Mouse (Mus musculus) megakaryocyte progenitor cell, adult 5-6 weeks (primary cell): ENCODE data around the gene Mgmt. TPM values are rescaled to one million over a fixed set of nuclear protein-coding genes. Genes with fewer than 3 reads are reported as not detected.

Experiments used
- ATAC-seq: replicated peaks from 2 replicates; pipeline ENCODE4 v1.8.0; 2016; ENCODE audit warnings: mild to moderate bottlenecking, moderate TSS enrichment, inconsistent platforms; ENCODE audit not compliant: poor library complexity
- total RNA-seq, 2 experiments: library from RNA; stranded (forward) in 1 of 2; stranded (reverse) in 1 of 2; fragments of 157-497, 149-512 nt in 1 of 2; fragments of 200-1000 nt in 1 of 2; gene quantifications; 2 replicates each; pipeline versions ENCODE4 v1.2.3 to v1.2.4; 2015 to 2017

The Mgmt gene
- total RNA-seq, 2 experiments from 2014 or later, result 1.8 to 3.4 TPM

DNA sequence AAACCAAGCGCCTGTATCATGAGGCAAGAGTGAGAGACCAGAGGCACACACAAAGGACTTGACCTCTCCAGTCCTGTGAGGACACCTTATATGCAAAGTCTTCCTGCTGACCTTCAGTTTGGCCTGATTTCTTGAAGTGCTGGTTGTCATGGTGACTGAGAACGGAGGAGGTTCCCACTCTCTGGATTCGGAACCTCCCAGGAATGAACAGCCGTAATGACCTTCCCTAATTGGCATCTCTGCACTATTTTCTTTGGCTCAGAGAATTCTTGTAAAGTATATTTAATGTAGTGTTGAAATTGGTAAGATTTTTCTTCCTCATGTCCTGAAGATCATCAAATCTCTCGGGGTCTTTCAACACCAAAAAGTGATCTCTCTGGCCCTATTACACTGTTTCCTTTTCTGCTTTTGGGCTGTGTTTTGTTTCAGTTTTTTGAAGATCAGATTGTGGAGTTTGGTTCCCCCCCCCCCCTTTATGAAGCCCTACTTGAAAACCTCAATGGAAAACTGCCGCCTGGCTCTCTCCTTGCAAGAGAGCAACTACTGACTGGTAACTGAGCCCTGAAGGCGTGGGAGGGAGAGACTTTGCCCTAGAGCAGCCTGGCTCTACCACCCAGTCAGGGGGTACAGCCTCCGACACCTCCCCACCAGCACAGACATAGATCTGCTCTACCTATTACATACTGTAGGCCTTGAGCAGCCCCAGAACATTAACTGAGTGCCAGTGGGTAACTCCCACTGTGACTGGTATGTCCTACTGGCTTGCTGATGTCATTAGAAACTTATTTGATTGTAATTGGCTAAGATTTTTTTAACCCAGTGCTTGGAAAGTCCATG lies 153.9 kb downstream of the Mgmt start:
- ATAC-seq, result no peak

DNA sequence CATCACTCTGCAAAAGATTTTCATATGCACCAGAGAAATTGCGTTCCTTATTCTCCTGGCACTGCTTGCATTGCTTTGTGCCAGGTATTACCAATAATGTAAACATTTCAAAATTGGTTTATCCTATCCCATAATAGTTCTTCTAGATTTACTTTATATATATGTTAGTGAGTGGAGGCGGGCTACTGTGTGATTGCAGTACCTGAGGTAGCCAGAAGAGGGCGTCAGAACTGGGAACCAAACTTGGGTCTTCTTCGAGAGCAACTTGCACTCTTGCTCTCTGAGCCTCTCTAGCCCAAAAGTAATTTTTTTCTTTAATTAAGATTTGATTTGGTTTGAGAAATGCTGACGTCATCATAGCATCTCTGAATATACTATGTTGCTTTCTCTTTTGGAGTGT lies 159.9 kb downstream of the Mgmt start:
- no peak for ATAC-seq

DNA sequence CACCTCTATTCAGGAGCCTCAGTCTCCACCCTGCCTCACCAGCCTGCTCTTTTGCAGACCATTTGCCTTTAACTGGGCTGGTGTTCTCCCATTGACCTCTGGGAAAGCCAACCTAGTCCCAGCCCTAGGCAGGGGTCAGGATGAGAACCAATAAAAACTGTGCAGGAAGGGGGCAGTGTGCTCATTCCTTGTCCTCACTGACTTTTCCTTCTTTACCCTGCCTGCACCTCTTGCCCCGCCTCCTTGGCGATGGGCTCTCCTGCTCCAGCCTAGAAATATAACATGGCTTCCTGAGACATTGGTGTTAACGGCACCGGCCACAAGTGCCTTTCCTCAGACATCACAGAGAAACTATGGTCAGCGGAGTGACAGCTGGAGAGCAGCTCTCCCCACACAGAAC lies 161.7 kb downstream of the Mgmt start:
- ATAC-seq, result no peak

DNA sequence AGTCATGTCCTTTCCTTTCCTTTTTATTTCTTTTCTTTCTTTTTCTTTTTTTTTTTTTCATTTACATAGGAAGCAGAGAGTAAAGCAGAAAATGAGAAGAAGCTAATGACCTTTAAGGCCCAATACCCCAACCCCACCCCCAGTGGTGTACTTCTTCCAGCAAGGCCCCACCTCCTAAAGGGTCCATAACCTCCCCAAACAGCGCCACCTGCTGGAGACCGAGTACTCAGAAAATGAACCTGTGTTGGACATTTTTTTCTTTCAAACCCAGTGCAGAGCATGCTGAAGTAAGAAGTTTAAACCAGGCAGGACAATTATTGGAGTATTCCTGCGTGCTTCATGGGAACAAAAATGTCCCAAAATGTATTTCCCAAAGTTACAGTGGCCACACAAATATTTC lies 166.1 kb downstream of the Mgmt start:
- ATAC-seq, result no peak

DNA sequence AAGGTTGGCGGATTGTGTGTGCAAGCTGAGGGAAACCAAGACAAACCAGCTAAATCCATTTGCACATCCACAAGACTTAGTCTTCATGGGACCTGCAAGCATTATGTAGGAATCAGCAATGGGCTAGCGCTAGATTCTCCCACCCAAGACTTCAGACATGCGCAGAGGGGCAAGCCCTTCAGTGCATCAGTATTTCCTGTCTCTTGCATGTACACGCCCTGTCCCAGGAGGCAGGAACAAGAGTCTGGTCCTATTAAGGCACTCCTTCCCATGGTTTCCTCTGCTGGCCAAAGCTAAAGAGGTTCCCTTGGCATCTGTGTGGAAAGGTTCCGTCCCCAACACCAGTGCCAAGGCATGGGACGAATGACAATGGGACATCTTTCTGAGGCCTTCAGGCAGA lies 166.7 kb downstream of the Mgmt start:
- no peak for ATAC-seq

DNA sequence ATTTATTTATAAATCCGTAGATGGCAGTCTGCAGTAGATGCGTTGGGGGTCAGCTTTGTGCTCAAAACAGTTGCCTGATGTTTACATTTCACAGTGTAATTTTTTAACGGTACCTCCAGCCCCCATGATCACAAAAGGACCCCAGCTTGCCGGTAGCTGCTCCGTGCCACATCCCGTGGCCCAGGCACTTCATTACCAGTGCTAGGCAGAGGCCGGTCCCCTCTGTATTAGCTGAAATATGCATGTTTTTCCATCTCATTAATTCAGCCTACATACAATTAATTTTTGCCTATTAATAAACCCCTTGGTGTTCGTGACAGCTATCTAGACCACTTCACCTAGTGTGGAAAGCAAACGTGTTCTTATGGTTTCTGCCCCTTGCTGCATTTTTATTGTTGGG lies 169.8 kb downstream of the Mgmt start:
- no peak for ATAC-seq

DNA sequence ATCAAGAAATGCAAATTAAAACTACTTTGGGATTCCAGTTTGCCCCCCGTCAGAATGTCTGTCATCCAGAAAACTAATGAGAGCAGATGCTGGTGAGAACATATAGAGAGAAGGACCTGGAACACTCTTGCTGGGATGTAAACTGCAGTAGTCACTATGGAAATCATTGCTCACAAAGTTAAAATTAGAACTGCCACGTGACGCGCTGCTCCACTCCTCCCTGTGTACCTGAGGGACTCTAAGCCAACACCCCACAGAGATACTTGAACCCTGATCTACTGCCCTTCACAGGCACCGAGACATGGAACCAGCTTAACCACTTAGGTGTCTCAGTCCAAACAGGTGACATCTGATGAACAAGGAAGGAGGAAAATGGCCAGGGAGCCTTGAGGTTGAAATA lies 171.0 kb downstream of the Mgmt start:
- no peak for ATAC-seq

DNA sequence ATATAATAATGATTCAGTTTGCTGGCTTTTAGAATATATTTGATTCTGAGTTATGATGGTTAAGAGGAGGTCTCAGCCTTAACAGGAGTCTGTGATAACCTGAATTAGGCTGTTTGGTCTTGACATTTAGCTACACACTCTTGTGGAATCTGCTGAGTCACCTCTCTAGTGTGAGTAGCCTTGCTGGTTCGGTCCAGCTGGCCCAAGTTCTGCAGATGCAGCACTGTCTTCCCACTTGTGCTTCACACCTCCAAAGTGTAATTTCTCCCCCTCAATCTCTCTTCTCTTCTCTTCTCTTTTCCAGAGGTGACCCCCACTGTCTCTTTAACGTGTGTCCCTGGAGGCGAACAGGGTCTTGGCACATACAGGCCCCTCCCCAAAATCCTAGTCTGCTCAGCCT lies 171.8 kb downstream of the Mgmt start:
- no peak for ATAC-seq

DNA sequence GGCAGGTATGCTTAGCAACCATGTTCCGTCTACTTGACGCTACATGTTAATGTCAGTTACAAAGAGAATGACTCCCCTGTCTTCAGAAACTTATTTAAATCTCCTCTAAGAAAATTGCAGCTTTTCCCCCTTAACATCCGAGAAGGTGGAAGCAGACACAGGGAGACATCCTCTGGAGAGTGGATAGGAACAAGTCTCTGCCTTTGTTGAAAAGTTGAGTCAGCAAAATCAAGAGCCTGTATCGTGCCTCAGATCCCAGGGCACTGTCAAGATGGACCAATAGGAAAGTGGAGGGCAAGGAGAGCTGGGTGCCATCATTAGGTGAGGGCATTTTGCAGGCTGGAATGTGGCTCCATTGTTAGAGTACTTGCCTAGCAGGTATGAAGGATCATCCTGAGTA lies 172.6 kb downstream of the Mgmt start:
- ATAC-seq, result no peak

DNA sequence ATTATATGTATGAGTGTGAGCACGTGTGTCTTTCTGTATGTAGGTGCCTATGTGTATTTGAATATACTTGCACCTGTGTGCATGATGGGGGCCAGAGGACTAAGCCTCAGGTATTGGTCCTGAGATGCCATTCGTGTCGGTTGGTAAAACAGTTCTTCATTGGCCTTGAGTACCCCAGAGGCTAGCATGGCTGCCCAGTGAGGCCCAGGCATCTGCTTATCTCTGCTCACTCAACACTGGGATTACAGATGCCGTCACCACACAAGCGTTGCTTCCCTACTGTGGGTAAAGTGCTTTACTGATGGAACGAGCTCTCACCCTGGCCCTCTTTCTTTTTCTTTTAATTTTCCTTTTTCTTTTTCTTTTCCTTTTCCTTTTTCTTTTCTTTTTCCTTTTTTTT lies 173.3 kb downstream of the Mgmt start:
- no peak for ATAC-seq

DNA sequence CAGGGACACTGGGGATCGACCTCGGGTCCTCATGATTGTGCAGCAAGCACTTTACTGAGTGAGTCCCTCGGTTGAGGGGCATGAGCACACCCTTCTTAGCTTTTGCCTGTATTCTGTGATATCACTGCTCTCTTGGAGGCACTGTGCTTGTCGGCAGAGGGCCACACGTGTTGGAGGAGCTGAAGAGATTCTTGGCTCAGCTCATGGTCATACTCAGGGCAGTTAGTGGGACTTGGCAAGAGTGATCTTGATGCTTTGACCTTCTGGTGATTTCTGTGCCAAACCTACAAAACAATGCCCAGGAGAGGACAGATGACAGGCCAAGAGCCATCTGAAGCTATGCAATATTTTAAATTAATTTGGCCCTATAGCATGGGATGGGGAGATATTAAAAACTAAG lies 174.4 kb downstream of the Mgmt start:
- no peak for ATAC-seq

DNA sequence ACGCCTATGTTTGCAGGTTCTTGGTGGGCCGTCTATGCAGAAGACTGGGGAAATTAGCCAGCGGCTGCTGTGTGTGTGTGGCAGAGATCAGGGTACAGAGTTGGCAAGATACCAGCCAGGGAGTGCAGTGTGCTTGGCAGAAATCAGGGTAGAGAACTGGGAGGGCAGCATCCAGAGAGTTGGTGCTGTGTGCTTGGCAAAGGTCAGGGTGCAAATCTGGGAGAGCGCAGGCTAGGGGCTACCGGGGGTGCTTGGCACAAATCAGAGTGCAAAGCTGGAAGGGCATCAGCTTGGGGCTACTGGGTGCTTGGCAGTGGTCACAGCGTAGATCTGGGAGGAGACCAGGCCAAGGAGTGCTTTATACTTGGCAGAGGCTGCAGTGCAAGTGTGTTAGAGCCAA lies 175.4 kb downstream of the Mgmt start:
- ATAC-seq, result no peak

DNA sequence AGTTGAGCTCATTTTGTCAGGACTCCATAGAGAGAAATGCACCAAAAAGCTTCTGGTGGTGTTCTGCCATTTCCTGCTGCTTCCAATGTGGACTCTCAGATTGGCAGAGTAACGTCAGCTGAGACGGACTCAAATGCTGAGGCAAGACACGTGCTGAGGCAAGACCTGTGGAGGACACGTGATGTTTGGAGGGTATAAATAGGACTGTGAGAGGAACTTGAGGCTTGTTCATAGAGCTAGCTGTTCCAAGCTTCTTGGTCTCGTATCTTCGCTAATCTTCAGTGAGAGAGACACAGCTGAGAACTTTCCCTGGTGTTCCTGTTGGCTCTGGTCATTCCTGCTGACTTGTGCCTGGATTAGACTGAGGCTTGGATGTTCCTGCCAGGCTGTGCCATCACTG lies 176.9 kb downstream of the Mgmt start:
- ATAC-seq, result no peak

DNA sequence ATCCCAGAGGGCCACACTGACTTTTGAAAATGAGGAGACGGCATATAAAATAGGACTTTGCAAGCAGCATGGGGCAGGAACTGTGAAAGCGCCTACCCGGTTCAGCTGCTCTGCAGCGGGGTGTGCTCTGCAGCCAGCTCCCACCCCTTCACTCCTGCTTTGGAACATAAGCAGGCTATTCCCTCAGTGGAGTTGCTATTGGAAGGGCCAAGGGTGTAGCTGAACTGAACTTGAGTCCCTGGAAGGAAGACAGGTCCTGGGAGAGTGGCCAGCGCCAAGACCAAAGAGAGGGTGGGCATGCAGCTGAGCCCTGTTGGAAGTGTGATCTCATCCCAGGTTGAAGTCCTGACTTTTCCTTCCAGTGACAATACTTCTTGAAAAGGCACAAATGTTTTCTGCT lies 179.5 kb downstream of the Mgmt start:
- ATAC-seq, result no peak

DNA sequence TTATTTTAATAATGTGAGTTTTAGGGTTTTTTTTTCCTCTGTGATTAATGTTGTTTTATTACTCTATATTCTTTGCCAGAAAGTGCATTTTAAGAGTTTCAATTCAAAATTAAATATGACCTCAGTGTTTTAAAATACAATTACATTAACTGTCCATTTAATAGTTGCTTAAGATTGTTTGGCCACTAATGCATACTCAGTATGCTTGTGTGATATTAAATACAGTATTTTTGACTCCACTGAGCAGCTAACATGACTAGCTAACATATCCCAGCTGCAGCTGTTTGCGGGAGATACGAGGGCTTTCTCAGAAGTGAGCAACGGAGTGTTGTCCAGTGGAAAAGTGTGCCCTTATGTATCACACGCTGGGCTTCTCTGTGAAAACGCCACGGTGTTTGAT lies 179.9 kb downstream of the Mgmt start:
- no peak for ATAC-seq

DNA sequence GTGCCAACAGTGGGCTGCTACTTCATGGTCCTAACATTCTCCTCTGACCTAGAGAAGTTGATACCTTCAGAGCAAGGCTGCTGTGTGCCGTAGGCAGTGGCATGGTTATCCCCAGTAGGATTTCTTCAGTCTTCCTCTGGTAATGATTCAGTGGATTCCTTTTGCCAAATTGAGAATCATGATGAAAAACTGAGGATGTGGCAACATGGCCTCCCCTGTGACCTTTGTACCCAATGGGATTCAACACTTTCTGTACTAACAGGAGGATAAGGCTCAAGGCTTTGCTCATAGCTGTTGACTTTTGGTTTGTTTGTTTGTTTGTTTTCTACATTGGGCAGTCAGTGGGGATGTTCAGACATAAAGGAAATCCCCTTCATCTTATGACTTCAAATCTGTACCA lies 180.9 kb downstream of the Mgmt start:
- ATAC-seq, result no peak

DNA sequence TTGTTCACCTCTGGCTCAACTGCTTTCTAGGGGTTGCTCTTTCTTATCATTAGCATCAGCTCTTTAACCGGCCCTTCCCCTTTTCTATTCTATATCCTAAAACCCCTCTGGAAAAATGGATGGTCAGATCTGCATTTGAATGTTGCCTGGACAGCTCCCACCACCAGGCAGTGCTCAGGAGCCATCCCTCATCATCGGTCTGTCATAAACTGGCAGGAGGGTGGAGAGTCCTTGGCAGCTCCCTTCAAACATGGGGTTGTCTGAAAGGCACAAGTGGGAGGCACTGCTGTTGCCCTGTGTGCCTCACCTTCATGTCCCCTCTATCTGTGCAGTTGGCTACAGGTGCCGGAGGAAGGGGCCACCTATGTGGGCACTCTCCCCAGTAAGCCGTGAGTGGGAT lies 185.8 kb downstream of the Mgmt start:
- no peak for ATAC-seq

DNA sequence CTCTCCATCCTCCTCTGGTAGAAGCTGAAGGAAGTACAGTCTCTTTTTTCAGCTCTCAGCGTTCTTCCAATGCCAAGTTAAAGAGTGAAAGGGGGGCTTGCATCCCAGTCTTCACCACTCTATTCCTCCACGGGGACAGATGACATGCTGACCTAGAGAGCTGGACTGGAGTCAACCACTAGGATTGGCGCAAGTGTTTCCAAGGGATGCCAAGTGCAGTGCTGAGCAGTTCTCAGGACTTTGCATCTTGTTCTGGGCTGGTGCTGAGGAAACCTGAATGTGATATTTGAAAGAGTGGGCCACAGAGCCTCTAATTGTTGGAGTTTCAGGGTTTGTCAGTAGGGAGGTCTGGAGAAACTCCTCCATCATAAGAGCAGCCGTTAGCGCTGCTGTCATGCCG lies 187.8 kb downstream of the Mgmt start:
- no peak for ATAC-seq

DNA sequence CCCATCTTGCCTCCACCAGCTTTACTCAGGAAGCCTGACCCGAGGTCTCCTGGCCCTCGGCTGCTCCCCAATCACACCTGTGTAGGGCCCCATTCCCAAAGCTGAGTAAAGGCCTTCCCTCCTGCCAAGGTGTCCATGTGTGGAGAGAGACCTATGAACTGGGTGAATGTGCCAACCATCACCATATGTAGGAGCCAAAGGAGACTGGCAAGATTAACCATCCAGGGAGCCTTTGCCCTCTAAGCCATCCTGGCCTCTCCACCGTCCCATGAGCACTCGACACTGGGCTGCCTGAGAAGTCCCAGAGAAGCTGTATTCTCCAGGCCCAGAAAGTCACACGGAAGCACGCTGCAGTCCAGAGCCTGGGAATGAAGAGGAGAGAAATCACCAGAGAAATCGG lies 190.2 kb downstream of the Mgmt start:
- ATAC-seq, result no peak

DNA sequence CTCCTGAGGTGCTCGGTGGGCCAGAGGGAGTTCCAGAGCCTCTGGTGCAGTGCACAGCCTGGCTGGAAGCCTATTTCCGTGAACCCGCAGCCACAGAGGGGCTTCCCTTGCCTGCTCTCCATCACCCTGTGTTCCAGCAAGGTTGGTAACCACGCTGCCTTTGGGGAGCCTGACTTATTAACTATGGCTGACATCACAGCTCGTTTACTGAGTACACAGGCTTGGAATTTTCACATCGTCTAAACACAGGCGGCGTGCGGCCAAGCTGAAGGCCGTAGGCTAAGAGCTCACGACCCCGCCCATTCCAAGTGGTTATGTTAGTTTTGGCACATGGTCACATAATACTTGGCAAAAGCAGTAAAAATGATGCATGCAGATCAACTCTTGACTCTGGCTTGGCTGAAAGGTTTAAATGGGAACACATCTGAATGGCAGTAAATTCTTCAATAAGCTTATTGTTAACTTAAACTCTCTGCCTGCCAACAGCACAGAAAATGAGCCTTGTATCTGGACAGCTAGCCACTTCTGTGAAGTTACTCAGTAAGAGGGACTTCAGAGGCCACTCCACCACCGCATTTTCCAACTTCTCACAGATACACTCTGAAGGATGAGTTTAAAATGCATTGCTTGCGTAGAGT lies 191.7 kb downstream of the Mgmt start:
- no peak for ATAC-seq

DNA sequence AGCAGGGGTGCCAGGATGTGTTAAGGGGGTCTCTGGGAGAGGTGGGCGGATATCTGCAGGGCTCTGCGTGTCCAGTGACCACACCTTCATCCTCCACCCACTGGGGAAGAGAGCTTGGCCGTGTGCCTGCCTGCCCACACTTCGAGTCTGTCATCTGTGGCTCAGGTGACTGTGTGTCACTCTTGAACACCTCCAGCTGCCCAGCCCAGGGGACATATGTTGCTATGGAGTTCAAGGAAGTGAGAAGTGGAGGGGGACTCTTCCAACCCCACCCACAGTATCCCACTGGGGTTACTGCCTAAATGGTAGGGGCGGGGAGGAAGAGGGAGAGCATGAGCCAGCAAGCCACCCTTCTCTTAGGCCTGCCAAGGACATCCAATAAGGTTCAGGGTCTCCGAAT lies 192.7 kb downstream of the Mgmt start:
- no peak for ATAC-seq

DNA sequence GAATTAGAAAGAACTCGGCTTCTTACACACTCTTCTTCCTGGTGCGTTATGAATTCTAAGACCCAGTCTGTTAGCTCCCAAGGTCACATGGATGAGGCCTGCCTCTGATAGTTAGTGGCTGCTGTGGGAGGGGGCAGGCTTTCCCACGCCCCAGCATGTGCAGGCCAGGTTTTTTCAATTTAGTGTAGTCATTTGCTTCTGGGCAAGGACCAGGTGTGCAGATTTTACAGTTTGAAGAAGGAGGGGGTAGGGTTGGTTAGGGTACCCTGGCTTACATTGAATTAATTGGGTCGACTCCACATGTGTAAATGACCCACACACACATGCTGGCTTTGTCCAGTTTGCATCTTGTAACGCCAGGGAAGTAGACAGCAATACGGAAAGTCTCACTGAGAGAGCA lies 193.7 kb downstream of the Mgmt start:
- no peak for ATAC-seq

DNA sequence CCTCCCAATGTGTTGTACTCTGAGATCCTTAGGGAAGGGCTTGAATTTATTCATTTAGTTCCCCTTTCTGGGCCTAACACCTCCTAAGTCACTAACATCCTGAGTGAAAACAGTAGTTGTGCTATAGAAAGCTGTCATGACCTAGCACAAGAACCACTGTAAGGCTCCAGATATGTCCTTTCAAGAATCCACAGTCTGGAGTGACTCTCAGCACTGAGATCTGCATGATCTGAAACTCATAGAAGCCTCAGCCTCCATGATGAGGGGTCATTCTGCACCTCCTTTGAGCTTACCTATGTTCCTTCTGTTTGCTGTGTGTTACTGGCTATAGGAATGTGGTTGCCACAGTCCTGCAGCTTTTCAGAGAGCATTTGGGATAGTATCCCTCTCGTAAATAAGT lies 200.1 kb downstream of the Mgmt start:
- no peak for ATAC-seq
